Mouse (Mus musculus) limb, embryonic 11.5 days (tissue): ENCODE results near the gene Irf1. TPM values are rescaled to one million over a fixed set of nuclear protein-coding genes. Genes with fewer than 3 reads are reported as not detected.

Experiments
- ATAC-seq: fragments of 200-750 bp; cut with Nextera tagmentation; 2 replicates; pipeline ENCODE4 v1.8.0; 2017; ENCODE audit warnings: low read depth; ENCODE audit not compliant: insufficient number of reproducible peaks, low FRiP score, low TSS enrichment
- DNase-seq: peaks from one replicate; pipeline ENCODE4 v3.0.0-alpha.2; 2015; ENCODE audit warnings: low spot score
- H3K27ac ChIP-seq: fragments of 300-500 bp; sonication (generic); replicated peaks from 2 replicates; pipeline ENCODE4 v1.5.1; 2014; ENCODE audit warnings: low read depth, mild to moderate bottlenecking, low read length
- H3K27me3 ChIP-seq: fragments of 300-500 bp; sonication (generic); 2 replicates; pipeline ENCODE4 v1.6.1; 2014; ENCODE audit warnings: mild to moderate bottlenecking, low read length, mixed read lengths; ENCODE audit not compliant: control insufficient read depth, insufficient read depth
- H3K36me3 ChIP-seq: fragments of 300-500 bp; sonication (generic); 2 replicates; pipeline ENCODE4 v1.6.1; 2014; ENCODE audit warnings: mild to moderate bottlenecking, low read length, moderate library complexity, mixed read lengths; ENCODE audit not compliant: control insufficient read depth, insufficient read depth
- H3K4me1 ChIP-seq: fragments of 300-500 bp; sonication (generic); 2 replicates; pipeline ENCODE4 v1.6.1; 2014; ENCODE audit warnings: low read length, mixed read lengths; ENCODE audit not compliant: control insufficient read depth, insufficient read depth
- H3K4me2 ChIP-seq: fragments of 300-500 bp; sonication (generic); 2 replicates; pipeline ENCODE4 v1.6.1; 2014; ENCODE audit warnings: low read depth, mild to moderate bottlenecking, moderate library complexity; ENCODE audit not compliant: severe bottlenecking
- H3K4me3 ChIP-seq: fragments of 300-500 bp; sonication (generic); 2 replicates; pipeline ENCODE4 v1.5.1; 2014; ENCODE audit warnings: low read depth, low read length
- H3K9ac ChIP-seq: fragments of 300-500 bp; sonication (generic); 2 replicates; pipeline ENCODE4 v1.6.1; 2014; ENCODE audit warnings: mild to moderate bottlenecking, low read length
- H3K9me3 ChIP-seq: fragments of 300-500 bp; sonication (generic); 2 replicates; pipeline ENCODE4 v1.6.1; 2016; ENCODE audit warnings: low read length; ENCODE audit not compliant: control insufficient read depth
- WGBS: fragments of 180-500 bp; shearing (Covaris S2); extraction: QIAGEN DNeasy Blood & Tissue Kit; methylation state at CpG from one replicate; pipeline ENCODE4 v1.1.7; 2014; 5-methylcytosine and 5-hydroxymethylcytosine counted together
- polyA plus RNA-seq: library from polyadenylated mRNA; unstranded; fragments of >200 nt; fragmentation: Nextera tagmentation; extraction: Ambion mirVana; gene quantifications from 2 replicates; pipeline ENCODE4 v1.2.1, GENCODE M21; 2014

Irf1 gene
- polyA plus RNA-seq, 1 experiment from 2014 or later = 8.0 TPM

GRCm38 (mm10) chr11:53762827-53763495 is 6.9 kb upstream of the Irf1 start:
- Histone ChIP-seq H3K27me3 (no peaks in the 10 kb centered on the region; the same call in 1 of the 2 replicates), H3K4me3 (peak overlapping the region; percentile 28), H3K9me3 (no peaks in the 10 kb centered on the region), H3K27ac (0 out of 2 replicates have a peak overlapping the region, but pooled peaks have one; percentile 62), H3K36me3 (no peaks in the 10 kb centered on the region), H3K4me2 (peak overlapping the region; percentile 73), H3K9ac (no peak overlapping the region; the same call in 1 of the 2 replicates), H3K4me1 (peaks cover 30% of the 10 kb centered on the region)
- DNase-seq = peak; percentile 61
- WGBS = 4% methylated on average over 23 of the region's 23 CpGs
- peak; percentile 9; the same call in 1 of the 2 replicates for ATAC-seq

DNA sequence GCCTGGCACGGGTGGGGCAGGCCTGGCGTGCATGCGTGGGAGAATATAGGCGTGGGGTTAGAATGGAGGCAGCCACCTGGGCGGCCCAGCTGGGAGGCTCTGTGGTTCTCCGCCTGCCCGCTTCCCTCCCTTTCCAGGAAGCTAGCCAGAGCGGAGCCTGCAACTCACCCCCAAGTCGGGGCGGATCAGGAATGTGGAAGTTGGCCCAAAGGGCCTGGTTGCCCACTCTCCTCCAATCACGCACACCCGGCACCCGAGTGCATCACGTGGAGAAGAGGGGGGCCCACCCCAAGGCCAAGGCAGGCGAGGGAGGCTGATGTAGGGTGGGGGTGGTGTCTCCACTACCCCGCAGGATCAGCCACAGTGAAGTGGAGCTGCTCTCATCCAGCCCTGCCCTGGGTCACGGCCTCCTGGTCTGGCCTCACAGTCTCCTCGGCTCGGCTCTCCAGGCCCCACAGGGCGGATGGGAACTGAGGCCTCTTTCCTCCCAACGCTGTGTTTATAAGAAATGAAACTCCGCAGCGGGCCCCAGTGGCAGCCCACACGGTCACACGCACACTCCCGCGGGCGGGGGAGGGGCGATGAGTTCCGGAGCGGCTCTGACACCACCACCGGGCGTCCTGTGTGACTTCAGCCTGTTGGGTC is 6.2 kb upstream of the Irf1 start:
- peak; percentile 69 for ATAC-seq
- no peaks in the 10 kb centered on the region; the same call in 1 of the 2 replicates for H3K27me3 ChIP-seq
- H3K9ac ChIP-seq = peak overlapping the region; percentile 64
- peak overlapping the region; percentile 73 for H3K4me2 ChIP-seq
- H3K27ac ChIP-seq = peak overlapping the region; percentile 62; the same call in 1 of the 2 replicates
- peaks cover 30% of the 10 kb centered on the region for H3K4me1 ChIP-seq
- DNase-seq = peak; percentile 84
- H3K9me3 ChIP-seq = no peaks in the 10 kb centered on the region
- WGBS = 3% methylated on average over 33 of the region's 33 CpGs
- no peaks in the 10 kb centered on the region for H3K36me3 ChIP-seq
- H3K4me3 ChIP-seq = peak overlapping the region; percentile 28

GRCm38 (mm10) chr11:53764581-53764980 is 5.2 kb upstream of the Irf1 start:
- Histone ChIP-seq H3K4me2 (no peak overlapping the region), H3K4me3 (no peak overlapping the region), H3K36me3 (no peaks in the 10 kb centered on the region), H3K9me3 (no peaks in the 10 kb centered on the region), H3K27ac (no peak overlapping the region), H3K4me1 (peaks cover 20% of the 10 kb centered on the region), H3K27me3 (no peaks in the 10 kb centered on the region; the same call in 1 of the 2 replicates), H3K9ac (no peak overlapping the region)
- DNase-seq = no peak
- no peak for ATAC-seq
- 49% methylated on average over 5 of the region's 5 CpGs for WGBS

GRCm38 (mm10) chr11:53768422-53769184 is 1.2 kb upstream of the Irf1 start:
- Histone ChIP-seq H3K27me3 (no peaks in the 10 kb centered on the region), H3K4me1 (peaks cover 4% of the 10 kb centered on the region), H3K9ac (no peak overlapping the region), H3K9me3 (no peaks in the 10 kb centered on the region), H3K4me2 (no peak overlapping the region), H3K4me3 (no peak overlapping the region), H3K27ac (no peak overlapping the region), H3K36me3 (peaks cover 2% of the 10 kb centered on the region; the same call in 1 of the 2 replicates)
- 77% methylated on average over 13 of the region's 13 CpGs for WGBS
- ATAC-seq (no peak), DNase-seq (no peak)

- WGBS = 45% methylated on average over 12 of the region's 12 CpGs
- no peaks in the 10 kb centered on the region for H3K27me3 ChIP-seq
- H3K4me3 ChIP-seq = peak overlapping the region; percentile 69; the same call in 1 of the 2 replicates
- peaks cover 5% of the 10 kb centered on the region; the same call in 1 of the 2 replicates for H3K36me3 ChIP-seq
- DNase-seq (no peak), ATAC-seq (no peak)
- H3K27ac ChIP-seq = no peak overlapping the region
- H3K9me3 ChIP-seq = no peaks in the 10 kb centered on the region
- H3K4me1 ChIP-seq = no peaks in the 10 kb centered on the region
- no peak overlapping the region; the same call in 1 of the 2 replicates for H3K9ac ChIP-seq
- H3K4me2 ChIP-seq = peak overlapping the region; percentile 85
These were observed 633 bp upstream of the Irf1 start for GRCm38 (mm10) chr11:53769185-53769576.

- Histone ChIP-seq H3K4me3 (peak overlapping the region; percentile 69), H3K27me3 (no peaks in the 10 kb centered on the region), H3K4me1 (no peaks in the 10 kb centered on the region), H3K36me3 (peaks cover 5% of the 10 kb centered on the region; the same call in 1 of the 2 replicates), H3K27ac (0 out of 2 replicates have a peak overlapping the region, but pooled peaks have one; percentile 22), H3K9ac (peak overlapping the region; percentile 64), H3K4me2 (peak overlapping the region; percentile 85), H3K9me3 (no peaks in the 10 kb centered on the region)
- ATAC-seq (peak; percentile 63), DNase-seq (peak; percentile 75)
- WGBS = under 1% methylated on average over 67 of the region's 75 CpGs
These were observed 444 bp downstream of the Irf1 start for GRCm38 (mm10) chr11:53770125-53770791.

DNA sequence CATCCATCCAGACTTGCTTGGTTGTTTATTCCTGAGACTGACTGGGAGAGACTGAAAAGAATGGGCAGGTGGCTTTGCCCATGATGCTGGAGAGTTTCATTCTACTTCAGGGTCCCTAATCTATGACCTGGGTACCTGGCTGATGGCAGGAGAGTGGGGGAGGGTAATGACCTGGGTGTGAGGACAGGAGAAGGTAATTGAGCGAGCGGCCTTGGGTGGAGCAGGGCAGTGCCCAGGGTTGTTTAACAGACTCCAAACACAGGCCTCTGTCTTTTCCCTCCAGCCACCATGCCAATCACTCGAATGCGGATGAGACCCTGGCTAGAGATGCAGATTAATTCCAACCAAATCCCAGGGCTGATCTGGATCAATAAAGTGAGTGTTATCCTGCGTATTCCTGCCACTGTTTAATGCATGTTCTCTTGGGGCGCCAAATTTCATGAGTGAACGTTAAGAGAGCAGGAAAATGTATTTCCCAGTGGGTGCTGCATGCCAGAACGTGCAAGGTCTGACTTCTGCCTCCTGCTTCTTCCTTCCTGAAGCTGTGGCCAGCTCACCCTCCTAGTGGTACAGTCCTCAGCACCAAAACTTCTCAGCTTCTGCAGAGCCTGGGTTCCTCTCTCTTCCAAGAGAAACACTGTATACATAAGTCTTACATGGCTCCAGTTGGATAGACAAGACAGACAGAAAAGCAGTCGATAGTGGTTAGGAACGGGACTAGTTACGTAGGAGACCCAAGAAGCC is 1.4 kb downstream of the Irf1 start:
- Histone ChIP-seq H3K4me2 (peak overlapping the region; percentile 85), H3K36me3 (peaks cover 5% of the 10 kb centered on the region; the same call in 1 of the 2 replicates), H3K27ac (no peak overlapping the region), H3K27me3 (no peaks in the 10 kb centered on the region), H3K9me3 (no peaks in the 10 kb centered on the region), H3K9ac (no peak overlapping the region), H3K4me3 (no peak overlapping the region), H3K4me1 (no peaks in the 10 kb centered on the region)
- no peak for DNase-seq
- 90% methylated on average over 11 of the region's 11 CpGs for WGBS
- ATAC-seq = no peak
